Mouse (Mus musculus) stomach, postnatal 0 days (tissue): Measurements from ENCODE around the gene Hs1bp3. TPM values are rescaled to one million over a fixed set of nuclear protein-coding genes. Genes with fewer than 3 reads are reported as not detected.

Experiments used
- ATAC-seq: fragments of 200-750 bp; cut with Nextera tagmentation; 2 replicates; pipeline ENCODE4 v1.8.0; 2017; ENCODE audit not compliant: low FRiP score, low TSS enrichment
- DNase-seq: peaks from one replicate; pipeline ENCODE4 v3.0.0-alpha.2; 2016; ENCODE audit warnings: low spot score
- H3K27ac ChIP-seq: fragments of 300-500 bp; sonication (generic); replicated peaks from 2 replicates; pipeline ENCODE4 v1.5.1; 2014; ENCODE audit warnings: mild to moderate bottlenecking, control low read depth
- H3K27me3 ChIP-seq: fragments of 300-500 bp; sonication (generic); 2 replicates; pipeline ENCODE4 v1.6.1; 2014; ENCODE audit warnings: low read length; ENCODE audit not compliant: control insufficient read depth, insufficient read depth
- H3K36me3 ChIP-seq: fragments of 300-500 bp; sonication (generic); 2 replicates; pipeline ENCODE4 v1.6.1; 2014; ENCODE audit warnings: low read length, mixed read lengths; ENCODE audit not compliant: control insufficient read depth, insufficient read depth
- H3K4me1 ChIP-seq: fragments of 300-500 bp; sonication (generic); replicated peaks from 2 replicates; pipeline ENCODE4 v1.6.1; 2014; ENCODE audit warnings: antibody characterized with exemption; ENCODE audit not compliant: control insufficient read depth, insufficient read depth
- H3K4me2 ChIP-seq: fragments of 300-500 bp; sonication (generic); replicated peaks from 2 replicates; pipeline ENCODE4 v1.6.1; 2014; ENCODE audit warnings: low read depth, mild to moderate bottlenecking, control low read depth, moderate library complexity
- H3K4me3 ChIP-seq: fragments of 300-500 bp; sonication (generic); 2 replicates; pipeline ENCODE4 v1.5.1; 2014; ENCODE audit warnings: low read depth, low read length, control low read depth
- H3K9ac ChIP-seq: fragments of 300-500 bp; sonication (generic); 2 replicates; pipeline ENCODE4 v1.6.1; 2014; ENCODE audit warnings: mild to moderate bottlenecking, low read length, control low read depth, mixed read lengths
- H3K9me3 ChIP-seq: fragments of 300-500 bp; sonication (generic); 2 replicates; pipeline ENCODE4 v1.6.1; 2016; ENCODE audit warnings: low read length; ENCODE audit not compliant: control insufficient read depth
- CTCF ChIP-seq: IDR thresholded peaks from 2 replicates; pipeline ENCODE4 v1.5.1; 2016; ENCODE audit warnings: antibody characterized with exemption, low read depth, mild to moderate bottlenecking, moderate library complexity
- EP300 ChIP-seq: optimal IDR thresholded peaks from 2 replicates; pipeline ENCODE3; 2016; ENCODE audit warnings: antibody characterized with exemption
- WGBS: fragments of 180-500 bp; shearing (Covaris S2); extraction: QIAGEN DNeasy Blood & Tissue Kit; methylation state at CpG from one replicate; pipeline ENCODE4 v1.1.7; 2014; 5-methylcytosine and 5-hydroxymethylcytosine counted together
- polyA plus RNA-seq: library from polyadenylated mRNA; unstranded; fragments of >200 nt; fragmentation: Nextera tagmentation; extraction: Ambion mirVana; gene quantifications from 2 replicates; pipeline ENCODE4 v1.2.1, GENCODE M21; 2015

Gene Hs1bp3
- polyA plus RNA-seq, 1 experiment from 2014 or later, result 7.0 TPM

DNA sequence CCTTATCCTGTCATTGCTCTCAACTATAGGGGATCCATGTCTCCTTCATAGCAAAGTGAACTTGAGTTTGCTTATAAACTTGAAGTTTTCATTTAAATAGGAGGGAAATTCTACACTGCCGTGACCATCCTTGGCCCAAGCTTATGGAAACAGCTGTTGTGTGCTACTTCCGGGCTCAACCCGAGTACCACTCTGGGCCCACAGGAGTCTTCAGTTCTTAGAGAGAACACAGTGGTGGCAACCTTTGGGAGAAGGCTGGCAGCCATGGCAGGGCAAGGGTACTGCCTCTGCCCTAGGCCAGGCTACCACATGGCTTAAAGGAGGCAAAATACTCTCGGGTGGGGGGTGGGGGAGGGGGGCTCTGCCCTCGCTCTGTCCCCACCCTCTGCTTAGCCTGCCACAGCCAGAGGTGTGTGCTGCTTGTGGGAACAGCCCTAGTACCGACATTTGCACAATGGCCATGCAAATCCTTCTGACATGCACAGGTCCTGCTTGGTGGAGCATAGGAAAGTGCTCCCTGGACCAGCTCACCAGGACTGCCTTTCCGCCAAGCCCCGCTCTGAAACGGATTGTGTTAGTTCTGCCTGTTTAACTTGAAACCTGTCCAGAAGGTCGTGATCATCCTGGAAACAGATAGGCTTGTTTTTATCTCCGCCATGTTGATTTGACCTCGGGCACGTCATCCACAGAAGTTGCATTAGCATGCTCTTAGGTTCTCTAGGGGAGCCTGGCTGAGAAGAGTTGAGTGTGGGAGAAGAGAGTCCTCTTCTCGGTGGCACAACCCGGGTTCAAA, 31.8 kb upstream of the Hs1bp3 start:
- TF ChIP-seq EP300 (no peak), CTCF (no peak)
- no peak for DNase-seq
- Histone ChIP-seq H3K9me3 (no peaks in the 10 kb centered on the region), H3K27ac (no peak overlapping the region), H3K4me1 (no peaks in the 10 kb centered on the region), H3K36me3 (no peaks in the 10 kb centered on the region; the same call in 1 of the 2 replicates), H3K27me3 (no peaks in the 10 kb centered on the region), H3K4me2 (no peak overlapping the region), H3K9ac (no peak overlapping the region), H3K4me3 (no peak overlapping the region)
- ATAC-seq, result no peak
- 80% methylated on average over 15 of the region's 15 CpGs for WGBS

DNA sequence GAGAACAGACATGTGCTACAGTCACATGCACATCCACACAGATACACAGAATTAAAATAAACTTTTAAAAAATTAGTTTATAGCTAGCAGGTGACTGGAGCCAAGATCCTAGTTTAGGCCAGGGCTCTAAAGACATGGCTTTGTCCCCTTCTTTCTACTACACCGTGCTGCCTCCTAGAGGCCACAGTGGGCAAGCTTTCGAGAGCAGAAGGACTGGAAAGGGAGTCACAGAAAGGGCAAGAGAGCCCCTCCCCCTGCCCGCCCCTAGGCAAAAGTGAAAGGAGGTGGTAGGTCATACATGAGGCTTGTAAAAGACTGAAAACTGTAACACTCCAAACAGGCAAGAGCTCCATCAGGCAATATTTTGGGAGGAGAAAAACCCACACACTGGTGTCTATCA, 25.3 kb upstream of the Hs1bp3 start:
- H3K4me1 ChIP-seq, result no peaks in the 10 kb centered on the region
- no peaks in the 10 kb centered on the region; the same call in 1 of the 2 replicates for H3K36me3 ChIP-seq
- no peak overlapping the region for H3K4me3 ChIP-seq
- H3K9me3 ChIP-seq, result no peaks in the 10 kb centered on the region
- no peaks in the 10 kb centered on the region for H3K27me3 ChIP-seq
- H3K27ac ChIP-seq, result no peak overlapping the region
- peak; percentile 51 for TF ChIP-seq CTCF
- no peak for TF ChIP-seq EP300
- no peak for ATAC-seq
- no peak overlapping the region for H3K9ac ChIP-seq
- DNase-seq, result no peak
- 58% methylated on average over 3 of the region's 3 CpGs for WGBS
- no peak overlapping the region for H3K4me2 ChIP-seq

DNA sequence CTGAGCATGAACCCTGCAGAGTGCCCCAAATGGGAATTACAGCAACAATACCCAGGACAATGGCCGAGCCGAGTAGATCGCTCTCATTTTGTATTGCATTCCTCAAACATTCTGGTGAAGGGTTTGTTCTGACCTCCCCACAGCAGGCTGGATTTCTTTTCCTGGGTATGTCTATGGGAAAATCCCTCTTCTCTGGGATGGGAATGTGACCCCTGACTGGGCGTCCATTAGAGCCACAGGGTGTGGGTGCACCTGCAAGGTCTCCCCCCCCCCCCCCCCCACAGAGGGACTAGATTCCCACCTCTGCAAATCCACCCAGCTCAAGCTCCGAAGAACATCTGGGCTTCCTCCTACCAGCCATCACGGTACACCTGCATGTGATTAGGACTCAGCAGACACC, 24.1 kb upstream of the Hs1bp3 start:
- Histone ChIP-seq H3K27me3 (no peaks in the 10 kb centered on the region), H3K4me3 (no peak overlapping the region), H3K9me3 (no peaks in the 10 kb centered on the region), H3K36me3 (no peaks in the 10 kb centered on the region; the same call in 1 of the 2 replicates), H3K27ac (no peak overlapping the region), H3K9ac (no peak overlapping the region), H3K4me1 (no peaks in the 10 kb centered on the region), H3K4me2 (no peak overlapping the region)
- no peak for TF ChIP-seq CTCF
- TF ChIP-seq EP300, result no peak
- no peak for ATAC-seq
- WGBS, result 84% methylated on average over 6 of the region's 6 CpGs
- DNase-seq, result no peak

DNA sequence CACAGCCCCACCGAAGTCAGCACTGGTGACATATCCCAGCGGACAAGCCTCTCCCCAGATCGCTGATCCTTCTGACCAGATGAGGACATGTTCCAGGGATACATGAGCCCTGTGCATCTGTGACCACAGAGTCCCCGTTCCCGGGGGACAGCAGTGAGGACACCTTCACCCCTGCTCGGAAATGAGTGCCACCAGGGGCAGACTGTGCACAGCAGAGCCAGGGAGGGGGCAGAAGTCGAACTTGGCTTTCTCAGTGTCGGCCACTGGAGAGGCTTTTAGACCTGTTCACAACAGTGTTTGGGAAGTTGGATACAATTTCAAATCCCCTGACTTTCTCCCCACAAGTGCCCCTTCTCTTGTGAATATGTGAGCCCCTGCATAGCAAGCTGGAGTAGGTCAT, 23.7 kb upstream of the Hs1bp3 start:
- DNase-seq (no peak), ATAC-seq (no peak)
- Histone ChIP-seq H3K27me3 (no peaks in the 10 kb centered on the region), H3K4me2 (no peak overlapping the region), H3K4me1 (no peaks in the 10 kb centered on the region), H3K27ac (no peak overlapping the region), H3K4me3 (no peak overlapping the region), H3K9me3 (no peaks in the 10 kb centered on the region), H3K9ac (no peak overlapping the region), H3K36me3 (no peaks in the 10 kb centered on the region; the same call in 1 of the 2 replicates)
- WGBS, result 91% methylated on average over 8 of the region's 8 CpGs
- no peak for TF ChIP-seq EP300
- TF ChIP-seq CTCF, result no peak

DNA sequence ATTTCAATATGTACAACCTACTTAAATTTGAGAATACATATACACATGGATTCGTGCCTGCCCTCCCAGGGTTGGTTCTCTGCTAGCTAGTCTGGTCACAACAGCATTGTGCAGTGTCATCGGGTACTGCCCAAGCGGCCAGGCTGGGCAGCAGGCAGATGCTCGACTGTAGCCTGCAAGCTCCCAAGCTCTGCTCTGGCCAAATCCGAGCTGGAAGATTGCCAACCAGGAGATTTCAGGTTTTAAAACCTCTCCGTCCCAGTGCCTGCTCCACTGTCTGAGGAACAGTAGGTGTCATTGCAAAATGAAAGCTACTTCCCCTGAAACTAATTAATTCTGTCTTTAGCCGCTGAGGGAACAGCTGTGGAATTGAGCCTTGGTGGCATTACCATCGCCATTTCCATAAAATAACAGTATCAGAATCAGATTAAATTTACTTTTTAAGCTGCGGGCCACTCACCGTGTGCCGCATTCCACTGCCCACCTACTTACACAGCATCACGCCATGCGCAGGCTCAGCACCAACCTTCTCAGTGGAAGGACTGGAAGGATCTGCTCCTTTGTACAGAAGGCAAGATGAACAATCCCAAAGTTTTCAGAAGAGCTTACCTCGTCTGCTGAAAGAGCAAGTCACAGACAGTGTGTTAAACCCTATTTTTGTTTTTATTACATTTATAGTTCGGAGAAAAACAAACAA, 21.9 kb upstream of the Hs1bp3 start:
- no peaks in the 10 kb centered on the region for H3K4me1 ChIP-seq
- H3K27me3 ChIP-seq, result 0 out of 2 replicates have a peak, but pooled peaks cover 3% of the 10 kb centered on the region
- no peak overlapping the region for H3K27ac ChIP-seq
- TF ChIP-seq EP300 (no peak), CTCF (no peak)
- H3K9ac ChIP-seq, result no peak overlapping the region
- no peak overlapping the region for H3K4me2 ChIP-seq
- H3K9me3 ChIP-seq, result no peaks in the 10 kb centered on the region
- no peaks in the 10 kb centered on the region for H3K36me3 ChIP-seq
- ATAC-seq, result no peak
- no peak overlapping the region for H3K4me3 ChIP-seq
- DNase-seq, result no peak
- 66% methylated on average over 15 of the region's 15 CpGs for whole genome bisulfite sequencing
